Mouse (Mus musculus) urinary bladder, postnatal 25 days (tissue): ENCODE measurements at regions not wholly inside any gene's neighbourhood (a gene's known extent, or its start where the extent isn't known, plus 50 kb on each side); places are given as distances from the start of the nearest gene placed in this dataset.

Experiments used
- DNase-seq: peaks from one replicate; pipeline ENCODE4 v3.0.0; 2022; ENCODE audit warnings: low spot score

DNA sequence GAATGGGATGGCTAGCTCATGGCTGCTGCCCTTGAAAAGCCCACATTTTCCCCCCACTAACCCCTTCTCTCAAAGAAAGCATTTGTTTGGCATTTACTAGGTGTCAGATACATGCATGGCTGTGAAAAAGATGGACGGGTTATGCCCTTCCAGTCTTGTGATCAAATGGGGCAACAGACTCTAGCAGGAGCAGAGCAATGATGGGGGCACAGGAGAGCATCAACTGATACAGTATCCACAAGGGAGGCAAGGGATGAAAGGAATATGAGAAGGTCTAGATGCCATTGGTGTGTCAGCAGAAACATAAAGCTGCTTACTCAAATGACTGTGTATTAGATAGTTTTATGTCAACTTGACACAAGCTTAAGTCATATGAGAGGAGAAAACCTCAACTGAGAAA is 315.9 kb downstream of the Mycn start:
- no peak for DNase-seq

GRCm38 (mm10) chr12:12622712-12623292 is 318.9 kb downstream of the Mycn start:
- peak; percentile 71 for DNase-seq

DNA sequence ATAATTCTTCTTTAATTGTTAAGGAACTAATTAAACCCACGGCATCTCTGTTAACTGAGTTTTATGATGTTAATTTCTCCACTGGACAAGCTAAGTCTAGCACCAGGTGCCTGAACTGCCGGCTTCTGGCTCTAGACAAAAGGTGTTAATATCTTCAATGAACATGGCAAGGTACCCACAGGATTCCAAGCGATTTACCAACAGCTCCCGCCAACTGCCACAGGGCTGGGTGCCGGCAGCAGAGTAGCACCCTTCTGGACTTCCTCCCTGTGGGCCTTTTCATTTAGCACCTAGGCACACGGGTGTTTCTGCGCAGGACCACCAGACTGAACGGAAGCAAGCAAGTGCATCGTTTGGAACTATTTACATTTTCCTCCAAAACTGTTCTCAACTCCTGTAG is 320.2 kb downstream of the Mycn start:
- DNase-seq, result no peak

DNA sequence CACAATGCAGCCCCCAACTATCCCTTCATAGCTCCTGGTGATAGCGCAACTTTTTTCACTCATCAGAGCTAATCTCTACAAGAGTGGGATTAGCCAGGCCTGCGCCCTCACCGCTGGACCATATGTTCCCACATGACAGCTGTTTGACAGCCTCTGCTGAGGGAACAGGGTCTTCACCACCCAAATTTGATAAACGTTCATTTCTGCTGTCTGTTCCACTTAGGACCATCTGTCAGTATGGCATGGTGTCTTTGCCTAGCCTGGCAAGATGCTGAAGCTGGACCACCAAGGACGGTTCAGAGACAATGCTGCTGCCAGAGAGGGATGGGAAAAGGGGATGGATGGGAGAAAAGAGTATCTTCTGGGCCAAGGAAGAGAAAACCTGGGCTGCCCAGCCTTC is 321.4 kb downstream of the Mycn start:
- DNase-seq, result no peak

DNA sequence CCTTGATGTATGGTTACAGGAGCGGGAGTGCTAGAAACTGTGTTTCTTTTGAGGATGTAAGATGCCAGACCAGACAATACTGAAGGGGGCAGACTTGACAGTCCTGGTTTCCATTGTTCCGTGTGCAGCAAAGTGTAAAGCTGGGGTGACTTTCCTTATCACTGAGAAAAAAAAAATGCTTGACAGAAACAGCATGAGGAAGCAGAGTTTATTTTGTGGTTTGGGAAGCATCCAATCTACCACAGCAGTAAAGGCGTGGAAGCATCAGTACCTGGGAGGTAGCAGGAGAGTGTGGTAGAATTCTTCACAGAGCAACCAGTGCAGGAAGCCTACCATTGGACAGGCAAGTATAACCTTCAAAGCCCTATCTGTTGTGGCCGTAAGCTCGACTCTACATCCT is 322.3 kb downstream of the Mycn start:
- DNase-seq, result no peak

GRCm38 (mm10) chr12:12612520-12612919 is 329.2 kb downstream of the Mycn start:
- DNase-seq, result no peak

DNA sequence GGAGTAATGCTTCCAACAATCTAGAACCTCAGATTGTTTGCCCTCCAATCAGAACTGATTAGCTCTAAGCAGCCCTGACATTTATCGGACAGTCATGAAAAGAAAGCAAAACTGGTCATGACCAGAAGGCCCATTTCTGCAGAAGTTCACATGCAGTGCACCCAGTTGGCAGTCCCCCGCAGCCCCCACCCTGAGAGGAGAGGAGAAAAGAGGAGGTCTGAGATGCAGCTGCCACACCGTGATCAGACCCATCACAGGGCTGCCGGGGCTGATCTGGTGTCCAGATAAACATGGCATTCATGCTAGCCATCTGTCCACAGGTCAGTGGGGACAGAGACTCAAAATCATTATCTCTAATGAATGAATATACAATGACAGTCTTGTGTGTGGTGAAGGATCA is 330.9 kb downstream of the Mycn start:
- DNase-seq, result no peak

- DNase-seq, result no peak
These were observed 333.7 kb downstream of the Mycn start for GRCm38 (mm10) chr12:12607995-12608394.

DNA sequence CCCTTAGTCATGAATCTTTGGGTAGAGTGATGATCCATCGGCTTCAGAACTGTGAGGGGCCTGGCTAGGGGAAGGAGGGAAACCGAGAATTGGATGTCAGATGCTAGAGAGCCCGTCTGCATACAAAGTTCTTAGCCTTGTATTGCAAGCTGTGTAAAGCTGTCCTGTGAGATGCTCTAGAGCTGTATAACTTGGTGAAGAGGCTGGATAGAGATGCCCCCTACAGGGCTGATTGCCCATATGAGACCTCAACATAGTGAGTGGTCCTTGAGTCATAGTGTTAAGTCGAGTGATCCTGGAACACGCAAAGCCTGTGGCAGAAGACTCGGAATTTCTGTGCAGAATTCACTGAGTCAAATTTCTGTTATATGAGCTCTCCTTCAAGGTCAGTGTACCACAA is 334.8 kb downstream of the Mycn start:
- no peak for DNase-seq

DNA sequence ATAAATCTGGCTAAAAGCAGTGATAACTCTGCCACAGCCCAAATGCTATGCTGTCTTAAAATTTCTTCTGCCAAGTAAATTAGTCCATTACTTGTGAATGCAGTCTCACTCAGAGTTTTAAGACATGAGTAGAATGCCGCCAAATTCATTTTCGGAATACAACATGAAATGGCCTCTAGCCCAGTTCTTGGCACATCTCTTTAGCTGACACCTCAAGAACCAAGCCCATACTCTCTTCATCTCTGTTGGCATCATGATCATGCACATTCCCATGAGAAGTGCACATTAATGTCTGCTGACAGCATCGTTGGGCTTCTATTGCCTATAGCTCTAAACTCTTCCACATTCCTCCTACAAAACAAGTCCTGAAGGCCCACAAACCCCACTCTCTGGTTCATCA is 336.2 kb downstream of the Mycn start:
- no peak for DNase-seq

GRCm38 (mm10) chr12:12601362-12601761 is 339.4 kb downstream of the Fam49a start:
- no peak for DNase-seq

DNA sequence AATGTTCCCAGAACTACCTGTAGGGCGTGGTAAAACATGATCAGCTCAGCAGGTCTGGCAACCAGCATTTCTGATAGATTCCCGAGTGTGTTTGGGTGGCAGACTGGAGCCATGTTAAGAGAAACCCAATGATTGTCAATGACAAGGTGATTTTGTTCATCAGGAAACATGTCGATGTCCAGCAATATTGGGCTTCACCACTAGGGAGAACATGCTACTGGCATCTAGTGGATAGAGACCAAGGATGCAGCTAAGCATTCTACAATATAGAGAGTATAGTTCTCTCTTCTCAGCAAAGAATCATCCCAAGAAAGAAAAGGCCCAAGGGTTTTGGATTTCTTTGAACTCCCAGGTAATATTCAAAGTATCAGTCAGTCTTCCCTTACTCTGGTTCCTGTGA is 333.5 kb downstream of the Fam49a start:
- DNase-seq, result no peak

- no peak for DNase-seq
These were observed 332.6 kb downstream of the Fam49a start for GRCm38 (mm10) chr12:12594567-12594966.

DNA sequence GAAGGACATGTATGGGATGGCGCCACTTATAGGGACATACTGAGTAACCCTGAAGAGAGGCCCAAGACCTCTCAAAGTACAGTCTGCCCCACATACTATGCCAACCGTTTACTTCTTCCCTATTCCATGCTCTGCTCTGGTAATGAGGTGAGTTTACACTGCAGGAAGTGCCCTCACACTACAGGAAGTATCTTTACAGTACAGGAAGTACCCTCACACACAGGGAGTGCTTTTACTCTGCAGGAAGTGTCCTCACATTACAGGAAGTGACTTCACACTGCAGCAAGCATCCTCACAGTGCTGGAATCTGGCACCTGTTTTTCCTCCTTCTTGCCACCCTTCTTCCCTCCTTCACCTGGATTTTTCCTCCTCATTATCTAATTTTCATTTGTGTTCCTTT is 331.4 kb downstream of the Fam49a start:
- no peak for DNase-seq

GRCm38 (mm10) chr12:12590753-12591291 is 328.9 kb downstream of the Fam49a start:
- DNase-seq, result no peak

DNA sequence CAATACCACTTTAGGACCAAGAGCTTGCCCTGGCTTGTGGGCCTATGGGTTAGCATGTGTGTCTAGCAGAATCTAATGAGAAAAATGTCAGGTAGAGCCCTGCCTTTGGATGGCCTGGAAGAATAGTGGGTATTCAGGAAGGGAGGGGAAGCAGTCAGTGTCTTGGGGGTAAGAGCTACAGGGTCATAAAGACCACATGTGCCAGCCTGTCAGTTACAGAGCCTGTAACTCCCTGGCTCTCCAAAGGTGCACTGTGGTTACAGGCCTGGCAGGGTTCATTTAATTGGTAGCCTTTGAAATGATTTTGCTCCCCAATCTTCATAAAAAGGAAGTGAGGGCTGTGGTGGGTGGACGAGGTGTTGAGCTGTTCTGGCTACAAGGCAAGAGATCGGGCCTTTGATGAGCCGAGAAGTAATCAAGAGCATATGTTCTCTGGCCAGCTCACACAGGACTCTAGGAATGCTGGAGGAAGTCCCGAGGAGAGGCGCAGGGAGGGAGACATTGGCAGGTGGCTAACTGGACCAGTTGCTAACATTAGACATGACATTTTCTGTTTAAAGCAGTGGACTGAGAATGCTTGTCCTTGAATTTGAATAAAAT is 326.9 kb downstream of the Fam49a start:
- no peak for DNase-seq

DNA sequence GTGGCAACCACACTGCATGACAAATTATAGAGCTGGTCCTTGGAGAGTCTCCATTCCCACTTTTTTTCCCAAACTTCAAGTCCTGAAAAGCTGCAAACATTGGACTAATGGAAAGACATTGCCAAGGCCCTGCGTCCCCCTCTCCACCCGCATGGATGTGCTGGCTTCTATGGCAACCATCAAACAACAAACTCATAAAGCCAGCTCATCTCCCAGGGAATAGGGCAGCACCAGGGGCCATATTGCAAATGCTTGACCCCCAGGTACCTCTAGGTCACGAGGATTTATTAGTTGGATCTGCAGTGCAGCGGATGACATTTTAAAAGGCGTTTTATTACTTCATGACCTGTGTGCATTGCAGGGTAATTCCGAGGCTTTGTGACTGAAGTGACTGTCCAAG is 324.5 kb downstream of the Fam49a start:
- DNase-seq, result no peak

DNA sequence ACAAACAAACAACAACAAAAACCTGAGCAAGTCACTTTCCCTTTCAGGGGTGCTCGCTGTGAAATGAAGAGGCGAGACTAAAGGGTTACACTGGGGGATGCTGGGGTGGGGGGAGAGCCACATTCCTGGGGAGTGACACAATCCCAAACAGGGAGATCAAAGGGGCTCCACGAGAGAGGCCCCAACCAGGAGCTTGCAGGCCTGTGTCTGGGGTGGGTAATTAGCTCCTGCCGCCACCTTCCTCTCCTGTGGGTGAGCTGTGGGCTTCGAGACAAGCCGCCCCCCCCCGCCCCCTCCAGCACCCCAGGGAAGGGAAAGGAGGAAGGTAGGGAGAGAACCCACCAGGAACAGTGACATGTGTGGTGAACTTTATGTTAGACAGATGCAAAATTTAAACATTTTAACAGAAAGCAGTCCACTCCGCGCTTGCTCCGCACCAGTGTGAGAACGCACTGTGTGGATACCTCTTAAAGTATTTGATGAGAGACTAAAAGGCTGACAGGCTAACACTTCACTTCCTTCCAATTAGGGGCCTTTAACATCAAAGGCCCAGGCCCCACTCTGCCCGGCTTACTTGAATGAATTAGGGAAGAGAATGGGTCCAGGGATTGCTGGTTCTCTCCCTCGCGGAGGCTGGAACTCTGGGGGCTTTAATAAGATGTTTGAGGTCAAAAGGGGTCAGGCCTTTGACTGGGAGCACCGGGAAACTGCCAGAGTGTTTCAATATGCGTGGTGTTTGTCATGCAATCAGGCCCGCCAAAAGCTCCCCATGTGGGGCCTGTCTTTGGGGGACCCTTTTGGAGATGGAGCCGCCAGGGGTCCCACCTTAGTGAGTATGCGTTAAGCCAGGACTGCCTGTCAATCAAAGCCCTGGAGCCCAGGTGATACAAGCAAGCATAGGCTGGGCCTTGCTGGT is 319.6 kb downstream of the Fam49a start:
- DNase-seq, result no peak

GRCm38 (mm10) chr12:12580763-12581178 is 318.8 kb downstream of the Fam49a start:
- no peak for DNase-seq

DNA sequence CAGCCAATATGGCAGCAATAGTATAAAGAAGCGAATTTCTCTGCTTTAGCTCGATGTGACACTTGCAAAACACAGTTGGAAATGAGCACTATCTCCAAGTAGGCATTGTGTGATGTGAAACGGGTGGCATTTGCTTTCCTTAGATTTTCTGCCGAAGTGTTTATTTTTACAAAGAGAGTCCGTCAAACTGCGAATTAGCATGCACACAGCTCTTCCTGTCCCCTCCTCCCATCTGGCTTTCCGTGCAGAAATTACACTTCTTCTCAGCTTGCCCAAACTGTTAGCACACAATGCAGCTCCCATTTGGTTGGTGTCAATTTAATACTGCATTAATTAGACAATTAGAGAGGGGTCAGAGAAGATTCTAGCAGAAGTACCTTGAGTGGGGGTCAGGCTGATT is 316.3 kb downstream of the Fam49a start:
- no peak for DNase-seq

- no peak for DNase-seq
These were observed 308.8 kb downstream of the Fam49a start for GRCm38 (mm10) chr12:12570563-12571251.

DNA sequence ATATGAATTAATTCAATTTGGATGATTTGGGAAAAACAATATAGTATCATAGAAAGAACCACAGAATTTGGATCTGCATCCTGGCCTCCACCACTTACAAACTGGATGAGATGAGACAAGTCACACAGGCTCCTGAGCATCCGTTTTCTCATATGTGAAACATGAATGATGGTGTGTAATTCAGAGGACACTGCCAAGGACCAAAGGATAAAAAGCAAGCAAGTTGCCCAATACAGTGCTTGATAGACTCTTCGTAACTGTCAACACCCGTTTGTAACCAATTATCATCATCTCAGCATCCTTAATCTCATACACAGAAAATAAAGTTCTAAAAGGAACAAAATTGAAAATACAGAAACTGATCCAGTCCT is 305.8 kb downstream of the Fam49a start:
- no peak for DNase-seq
